Mouse (Mus musculus): ENCODE measurements around the gene Ppp4r1.

The Ppp4r1 gene

DNA sequence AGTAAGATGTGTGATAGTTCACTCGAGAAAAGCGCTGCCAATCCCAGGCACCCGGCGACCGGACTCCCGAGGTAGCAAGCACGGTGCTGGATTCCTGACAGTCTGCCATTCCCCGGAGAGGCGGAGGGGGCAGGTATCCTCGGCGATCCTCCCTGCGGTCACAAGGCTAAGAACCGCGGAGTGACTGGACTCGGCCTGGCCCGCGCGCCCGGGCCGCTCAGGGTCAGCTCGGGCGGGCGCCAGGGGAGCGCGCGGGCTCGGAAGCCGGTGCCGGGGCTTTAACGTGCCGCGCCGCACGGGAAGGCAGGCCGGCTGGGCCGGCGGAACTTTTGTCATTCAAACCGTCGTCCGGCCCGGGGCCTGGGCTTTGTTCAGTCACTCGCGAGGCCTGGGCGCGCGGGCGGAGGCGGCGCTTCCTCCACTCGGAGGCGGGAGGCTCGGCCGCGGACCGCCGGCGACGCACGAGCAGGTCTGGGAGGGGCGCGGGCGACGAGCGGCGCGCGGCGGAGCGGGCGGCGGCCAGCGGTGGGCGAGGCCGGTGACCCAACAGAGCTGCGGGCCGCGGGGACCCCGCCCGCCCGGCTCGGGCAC, at the start of gene Ppp4r1:
TSS of gene Ppp4r1 (plus strand) at position 23 of the 591 bp plus-strand sequence.
- peak; percentile 84 to 94 for DNase-seq

- DNase-seq = no peak
Measured at GRCm38 (mm10) chr17:65732666-65733065, 49.7 kb upstream of the Ppp4r1 start.

GRCm38 (mm10) chr17:65735088-65735487, 47.3 kb upstream of the Ppp4r1 start:
- no peak for DNase-seq

DNA sequence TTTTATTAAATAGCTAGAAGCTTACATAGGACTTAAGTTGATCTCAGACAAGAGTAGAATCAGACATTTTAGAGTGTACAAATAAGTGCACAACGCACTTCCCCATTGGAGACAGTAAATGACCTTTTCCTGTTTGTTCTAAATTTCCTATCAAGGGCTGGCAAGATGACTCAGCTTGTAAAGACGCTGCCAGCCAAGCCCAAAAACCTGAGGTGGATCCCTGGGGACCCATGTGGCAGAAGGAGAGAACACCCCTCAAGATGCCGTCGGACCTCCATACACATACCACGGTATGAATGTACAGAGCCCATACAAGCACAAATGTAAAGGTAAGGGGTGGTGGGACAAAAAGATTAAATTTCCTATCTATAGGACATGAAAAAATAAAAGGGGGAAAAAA, 45.2 kb upstream of the Ppp4r1 start:
- DNase-seq = no peak

DNA sequence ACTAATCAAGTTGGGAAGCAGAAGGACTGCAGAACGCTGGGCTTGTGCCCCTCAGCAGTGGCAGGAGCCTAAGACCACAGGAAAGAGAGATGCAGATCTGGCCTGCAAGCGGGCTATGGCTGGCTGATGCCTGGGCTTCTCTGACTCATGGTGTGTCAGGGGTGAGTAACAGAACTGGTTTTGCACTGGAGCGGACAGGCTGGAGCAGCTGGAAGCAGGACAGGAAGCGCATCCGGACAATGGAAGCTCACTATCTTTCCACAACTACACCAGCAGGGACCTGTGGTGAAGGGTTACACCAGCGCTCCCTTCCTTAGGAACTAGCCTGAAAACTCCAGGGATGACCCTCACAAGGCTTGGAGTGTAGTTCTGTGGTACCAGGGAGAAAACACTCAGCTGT, 44.8 kb upstream of the Ppp4r1 start:
- DNase-seq = peak; percentile 40 to 64

- DNase-seq = no peak
Measured at GRCm38 (mm10) chr17:65739874-65740725, 42.3 kb upstream of the Ppp4r1 start.

- DNase-seq = no peak
Measured at GRCm38 (mm10) chr17:65741565-65741964, 40.8 kb upstream of the Ppp4r1 start.

DNA sequence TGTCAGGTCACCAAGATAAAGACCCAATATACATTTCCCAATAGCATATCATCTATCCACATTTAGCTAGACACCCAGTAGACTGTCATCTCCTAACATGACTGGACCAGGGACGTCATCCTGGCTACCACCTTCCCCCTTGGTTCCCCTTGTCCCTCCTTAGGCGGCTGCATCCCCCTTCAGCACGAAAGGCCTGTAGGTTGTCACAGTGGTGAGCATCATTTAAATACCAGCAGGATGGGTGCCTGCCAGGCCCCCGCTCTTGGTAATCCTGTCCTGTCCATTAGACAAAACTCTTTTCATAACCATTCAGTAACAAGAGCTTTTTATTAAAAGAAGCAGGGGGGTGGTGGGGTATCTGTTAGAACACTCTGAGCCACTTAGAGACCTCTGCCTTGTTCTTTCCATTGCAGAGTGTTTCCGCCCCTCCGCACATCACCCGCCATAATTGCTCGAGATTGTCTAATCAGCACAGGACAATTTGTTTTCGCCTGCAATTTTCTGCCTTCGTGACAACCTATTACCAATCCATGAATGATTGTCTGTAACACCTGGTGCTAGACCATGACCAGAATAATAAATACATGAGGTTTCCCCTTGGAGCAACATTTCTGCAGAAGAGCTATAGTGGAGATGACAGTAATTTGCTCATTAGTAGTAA, 40.0 kb upstream of the Ppp4r1 start:
- no peak for DNase-seq

DNA sequence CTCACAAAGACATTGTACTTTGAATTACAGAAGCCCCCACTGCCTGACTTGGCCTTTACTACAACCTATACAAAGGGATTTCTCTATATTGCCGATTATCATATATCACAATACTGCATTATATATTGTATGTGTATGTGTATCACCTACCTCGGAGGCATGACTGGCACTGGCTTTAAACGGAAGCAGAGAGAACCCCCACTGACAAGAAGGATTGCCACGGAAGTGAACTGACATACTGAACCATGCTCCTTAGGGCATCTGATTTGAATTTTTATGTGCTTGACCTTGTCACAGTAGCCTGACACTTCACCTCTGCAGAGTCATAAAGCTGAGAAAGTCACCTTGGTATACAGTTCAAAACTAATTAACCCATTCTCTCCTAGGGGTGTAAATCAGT, 39.4 kb upstream of the Ppp4r1 start:
- DNase-seq = no peak

GRCm38 (mm10) chr17:65743664-65744330, 38.6 kb upstream of the Ppp4r1 start:
- DNase-seq = no peak

GRCm38 (mm10) chr17:65746314-65746713, 36.1 kb upstream of the Ppp4r1 start:
- DNase-seq = no peak

DNA sequence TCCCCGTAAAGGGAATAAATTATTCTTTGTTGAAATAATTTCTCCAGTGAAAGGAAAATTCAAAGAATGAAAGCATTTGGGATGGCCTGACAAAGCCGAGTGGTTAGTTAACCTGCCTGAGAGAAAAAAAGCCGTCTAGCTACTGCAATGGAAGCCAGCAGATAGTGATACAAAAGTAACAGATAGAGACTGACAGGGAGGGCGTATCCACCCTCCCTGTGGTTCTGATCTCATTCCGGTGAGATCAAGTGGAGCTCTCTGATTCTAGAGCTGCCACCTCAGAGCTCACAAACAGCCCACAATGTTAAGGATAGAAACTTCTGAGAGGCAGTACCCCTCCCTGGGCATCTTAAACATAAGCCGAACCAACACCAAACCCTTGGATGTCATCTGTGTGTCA, 33.4 kb upstream of the Ppp4r1 start:
- DNase-seq = no peak

- DNase-seq = no peak
Measured at GRCm38 (mm10) chr17:65749803-65750202, 32.6 kb upstream of the Ppp4r1 start.

DNA sequence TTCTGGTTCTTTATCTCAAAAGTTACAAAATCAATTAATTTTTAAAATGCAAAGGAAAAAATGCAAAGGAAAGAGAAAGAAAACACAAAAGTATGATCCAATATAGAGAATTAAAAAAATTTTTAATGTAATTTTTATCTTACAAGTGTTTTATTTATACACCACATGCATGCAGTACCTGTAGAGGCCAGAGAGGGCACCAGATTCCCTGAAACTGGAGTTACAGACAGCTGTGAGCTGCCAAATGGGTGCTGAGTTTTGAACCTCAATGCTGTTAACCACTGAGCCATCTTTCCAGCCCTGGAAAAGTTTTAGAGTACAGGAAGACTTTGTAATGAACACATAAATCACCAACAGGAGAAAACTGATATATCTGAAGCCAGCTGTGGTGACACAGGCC, 32.1 kb upstream of the Ppp4r1 start:
- peak in 1 of 2 experiments; percentile 10 for DNase-seq

- DNase-seq = no peak
Measured at GRCm38 (mm10) chr17:65753130-65753529, 29.2 kb upstream of the Ppp4r1 start.

DNA sequence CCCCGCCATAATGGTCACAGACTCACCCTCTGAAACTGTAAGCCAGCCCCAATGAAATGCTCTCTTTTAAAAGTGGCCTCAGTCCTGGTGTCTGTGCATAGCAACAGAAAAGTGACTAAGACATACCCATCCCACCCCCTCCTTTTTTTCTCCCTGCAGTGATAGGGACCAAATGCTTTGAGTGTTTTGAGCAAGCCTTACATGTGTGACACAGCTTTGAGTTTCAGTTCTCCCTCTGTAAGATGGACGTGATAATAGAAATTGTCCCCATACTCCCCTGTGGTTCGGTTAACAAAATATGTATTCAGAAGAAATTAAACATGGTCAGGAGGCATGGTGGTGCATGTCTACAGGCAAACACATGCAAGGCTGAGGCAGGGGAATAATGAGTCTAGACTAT, 26.5 kb upstream of the Ppp4r1 start:
- no peak for DNase-seq

DNA sequence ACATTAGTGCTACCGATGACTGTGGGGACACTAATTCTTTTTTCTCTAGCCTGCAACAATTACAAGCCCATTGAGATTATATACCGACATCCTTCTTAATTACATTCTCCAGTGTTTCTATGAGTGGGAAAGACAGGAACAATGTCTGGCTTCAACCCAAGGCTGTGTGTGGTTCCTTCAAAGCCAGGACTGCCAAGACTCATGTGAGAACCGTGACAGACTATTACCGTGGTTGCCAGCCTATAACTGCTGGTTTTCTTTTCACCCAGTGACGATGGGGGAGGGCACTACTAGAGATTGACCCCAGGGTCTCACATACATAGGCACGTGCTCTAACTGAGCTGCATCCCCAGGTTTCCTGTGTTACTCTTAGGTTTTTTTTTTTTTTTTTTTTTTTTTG, 25.2 kb upstream of the Ppp4r1 start:
- peak in 1 of 2 experiments; percentile 8 for DNase-seq

- DNase-seq = no peak
Measured at GRCm38 (mm10) chr17:65763221-65763620, 19.2 kb upstream of the Ppp4r1 start.

- DNase-seq = no peak
Measured at GRCm38 (mm10) chr17:65768486-65768885, 13.9 kb upstream of the Ppp4r1 start.

DNA sequence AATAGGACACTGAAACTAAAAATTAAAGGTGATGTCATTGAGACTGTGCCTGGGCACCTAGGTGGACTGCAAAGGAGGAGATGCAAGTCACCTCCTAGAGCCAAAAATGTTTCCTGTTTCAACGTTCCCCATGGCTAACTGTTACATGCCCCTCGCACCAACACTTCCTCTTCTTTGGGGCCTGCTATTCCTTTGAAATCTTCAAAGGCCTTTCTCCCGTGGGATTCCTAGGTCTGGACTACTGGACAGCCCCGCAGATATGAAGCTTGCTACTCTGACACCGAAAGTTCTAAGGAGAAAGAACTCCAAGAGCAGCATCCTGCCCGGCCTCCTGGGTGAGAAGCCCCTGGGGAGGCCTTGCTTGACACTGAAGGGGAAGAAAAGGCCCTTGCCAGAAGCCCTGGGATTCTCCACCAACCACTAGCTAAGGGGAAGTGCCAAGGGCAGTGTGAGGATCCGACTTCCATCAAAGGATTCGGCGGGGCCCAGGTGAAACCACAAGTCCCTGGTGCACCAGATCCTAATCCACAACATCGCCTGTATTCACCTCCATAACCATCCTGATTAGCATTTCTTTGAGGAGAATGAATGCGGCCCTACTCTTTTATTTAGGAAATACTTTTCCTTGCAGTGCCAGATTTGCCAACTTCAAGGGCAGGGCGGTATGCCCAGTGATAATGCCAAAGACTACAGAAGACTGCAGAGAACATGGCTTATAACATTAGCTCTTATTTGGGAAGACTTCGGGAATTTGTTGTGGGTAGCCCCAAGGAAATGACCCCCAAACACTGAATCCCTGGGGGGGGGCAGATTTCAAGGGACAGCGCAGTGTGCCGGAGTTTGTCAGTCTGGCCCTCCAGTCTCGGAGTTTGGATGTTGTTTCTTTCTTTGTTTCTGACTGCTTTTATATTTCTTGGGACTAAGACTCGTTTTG, 11.1 kb upstream of the Ppp4r1 start:
- DNase-seq = no peak

GRCm38 (mm10) chr17:65771951-65772934, 10.1 kb upstream of the Ppp4r1 start, which contains the start of gene Rab31:
Gene Rab31, minus strand, starts transcription at chr17:65772752.
- peak; percentile 86 to 93 for DNase-seq

Data from kidney, postnatal 25 days (tissue).